Mouse (Mus musculus) v-Abl transformed pro-B cells (cell line): Measurements from ENCODE around the gene Nacc2.

Experiments used
- in situ Hi-C, 2 experiments: fragments of 400-800 bp; cut with MboI; formaldehyde crosslinking; loops; one replicate each; pipeline ENCODE4 v1.15.1; 2025; ENCODE audit not compliant: unreplicated experiment in 2 of 2

Gene Nacc2

DNA sequence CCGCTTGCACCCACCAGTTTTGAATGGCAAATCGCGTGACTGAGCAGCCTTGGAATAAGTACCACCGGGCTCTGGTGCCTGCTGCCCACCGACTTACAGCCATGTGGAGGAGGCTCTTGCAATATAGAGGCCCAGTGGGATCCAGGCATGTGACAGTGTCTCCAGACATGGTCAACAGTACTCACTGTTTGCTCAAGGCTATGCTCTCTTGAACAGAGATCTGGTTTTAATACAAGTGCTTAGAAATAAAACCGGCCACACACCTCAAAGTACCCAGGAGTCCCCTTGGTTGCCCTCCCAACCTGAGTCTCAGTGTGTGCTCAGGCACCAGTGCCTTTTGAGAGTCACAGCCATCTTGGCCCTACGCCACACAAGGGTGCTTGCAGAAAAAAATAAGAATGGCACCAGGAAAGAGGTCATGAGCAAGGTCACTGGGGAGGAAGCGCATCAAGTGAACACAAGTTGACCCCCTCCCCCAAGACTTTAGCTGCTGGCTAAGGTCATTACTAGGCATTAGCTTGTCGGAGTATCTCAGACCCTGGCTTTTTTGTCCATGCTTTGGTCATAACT, at the start of gene Nacc2:
Nacc2 (minus strand) TSS at position 142 of the 570 bp plus-strand sequence.
- in situ Hi-C loops = no loop called here

DNA sequence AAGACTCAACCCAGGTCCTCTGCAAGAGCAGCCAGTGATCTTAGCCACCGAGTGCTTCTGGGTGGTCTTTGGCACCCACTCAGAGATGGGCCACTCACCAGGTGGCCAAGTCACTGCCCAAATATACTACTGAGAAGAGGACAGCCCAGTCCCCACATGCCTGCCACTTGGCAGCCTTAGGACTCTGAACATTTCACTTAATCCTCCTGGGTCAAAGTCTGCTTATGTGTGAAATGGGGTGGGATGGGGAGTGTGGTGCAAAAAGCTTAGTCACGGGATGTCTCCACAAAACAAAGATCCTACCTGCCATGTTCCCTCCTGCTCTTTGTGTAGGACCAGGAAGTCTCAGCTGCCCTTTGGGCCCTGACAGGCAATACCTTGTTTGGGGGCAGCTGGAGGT, 49.1 kb upstream of the Nacc2 start:
- in situ Hi-C loops = loop anchor here in 1 of 2 experiments (10.0 kb wide), 1 partner anchor 103 kb away; no protein-coding TSS in a partner anchor

DNA sequence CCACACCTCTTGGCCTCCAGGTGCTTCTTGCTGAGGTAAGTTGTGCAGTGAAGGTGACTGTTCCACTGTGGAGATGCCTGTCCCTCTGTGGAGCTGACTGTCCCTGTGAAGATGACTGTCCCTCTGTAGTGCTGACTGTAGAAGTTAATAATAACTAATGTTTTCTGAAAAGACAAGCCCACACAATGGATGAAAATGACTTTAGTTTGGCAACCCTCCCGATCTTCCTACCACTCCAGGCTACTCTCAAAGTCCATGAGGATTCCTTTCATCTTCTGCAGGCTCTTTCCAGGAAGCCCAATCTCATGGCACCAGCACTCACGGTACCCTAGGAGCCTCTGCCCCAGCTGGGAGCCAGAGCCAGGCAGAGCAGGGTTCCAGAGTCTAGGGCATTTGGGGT, 47.4 kb upstream of the Nacc2 start:
- in situ Hi-C loops = loop anchor here in 1 of 2 experiments (10.0 kb wide), 1 partner anchor 104 kb away; no protein-coding TSS in a partner anchor

DNA sequence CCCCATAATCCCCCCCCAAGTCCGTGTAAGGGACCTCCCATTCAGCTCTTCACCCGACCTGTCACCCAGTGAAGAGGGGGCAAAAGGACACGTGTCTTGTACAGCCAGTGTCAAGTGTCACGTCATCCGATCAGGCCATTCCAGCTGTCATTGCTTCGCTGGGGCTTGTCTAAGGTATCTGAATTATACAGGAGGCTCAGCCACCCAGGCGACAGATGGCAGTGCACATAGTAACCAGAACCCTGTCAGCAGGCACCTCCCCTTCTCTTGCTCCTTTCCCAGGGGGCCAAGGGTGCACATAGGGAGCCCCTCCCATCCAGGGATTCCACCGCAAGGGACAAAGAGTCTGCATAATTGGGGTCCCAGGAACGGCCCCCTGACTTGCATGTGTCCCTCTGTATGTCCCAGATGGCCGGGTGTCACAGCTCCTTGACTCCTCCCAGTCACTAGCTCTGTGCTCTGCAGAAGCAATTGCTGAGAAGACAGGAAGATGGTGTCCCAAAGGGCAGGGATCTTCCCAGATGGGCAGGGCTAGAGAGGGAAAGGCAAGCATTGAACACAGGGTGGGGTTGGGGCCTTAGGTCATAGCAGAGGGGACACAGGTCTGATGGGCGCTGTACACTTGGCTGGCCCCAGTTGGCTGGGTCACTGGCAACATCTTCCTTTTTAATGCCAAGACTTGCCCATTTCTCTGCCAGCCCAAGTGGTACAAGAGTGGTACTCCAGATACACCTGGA, 46.0 kb upstream of the Nacc2 start:
- in situ Hi-C loops = no loop called here

DNA sequence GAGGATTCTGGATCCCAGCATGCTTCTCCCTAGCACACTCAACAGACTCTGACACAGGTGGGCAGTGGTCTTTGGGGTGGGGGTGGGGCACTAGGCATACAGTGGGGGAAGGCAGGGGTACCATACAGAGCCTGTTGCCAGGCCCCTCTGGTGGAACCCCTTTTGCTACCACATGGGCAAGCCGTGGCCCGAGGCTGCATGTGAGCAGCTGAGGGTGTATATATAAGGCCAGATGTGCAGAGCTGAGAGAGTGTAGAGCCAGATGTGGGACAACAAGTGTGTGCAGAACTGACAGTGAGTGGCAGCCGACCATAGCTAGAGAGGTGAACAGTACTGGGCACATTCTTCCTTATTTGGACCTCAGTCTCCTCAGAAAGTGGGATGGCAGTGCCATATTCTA, 43.9 kb upstream of the Nacc2 start:
- in situ Hi-C loops = no loop called here

DNA sequence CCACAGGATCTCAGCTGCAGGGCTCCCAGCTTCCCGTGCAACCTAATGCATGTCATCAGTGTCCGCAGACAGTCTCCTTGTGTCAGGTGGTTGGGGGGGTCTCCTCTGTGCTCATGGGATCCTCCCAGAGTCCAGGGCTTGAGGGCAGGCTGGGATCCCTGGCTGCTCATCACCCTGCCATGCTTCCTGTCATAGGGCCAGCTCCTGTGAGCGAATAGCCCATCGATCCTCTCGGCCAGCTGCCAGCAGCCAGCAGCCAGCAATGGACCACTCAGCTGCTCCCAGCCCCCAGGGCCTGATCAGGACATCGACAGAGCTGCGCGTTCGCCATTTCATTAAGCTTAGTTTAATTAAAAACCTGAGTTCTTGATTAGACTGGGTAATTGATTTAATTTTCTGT, 35.0 kb upstream of the Nacc2 start:
- in situ Hi-C loops = loop anchor here (10.0 kb wide), 2 partner anchors 287 to 407 kb away; partner anchors contain the start of gene Sec16a (in 2 of the 2)

DNA sequence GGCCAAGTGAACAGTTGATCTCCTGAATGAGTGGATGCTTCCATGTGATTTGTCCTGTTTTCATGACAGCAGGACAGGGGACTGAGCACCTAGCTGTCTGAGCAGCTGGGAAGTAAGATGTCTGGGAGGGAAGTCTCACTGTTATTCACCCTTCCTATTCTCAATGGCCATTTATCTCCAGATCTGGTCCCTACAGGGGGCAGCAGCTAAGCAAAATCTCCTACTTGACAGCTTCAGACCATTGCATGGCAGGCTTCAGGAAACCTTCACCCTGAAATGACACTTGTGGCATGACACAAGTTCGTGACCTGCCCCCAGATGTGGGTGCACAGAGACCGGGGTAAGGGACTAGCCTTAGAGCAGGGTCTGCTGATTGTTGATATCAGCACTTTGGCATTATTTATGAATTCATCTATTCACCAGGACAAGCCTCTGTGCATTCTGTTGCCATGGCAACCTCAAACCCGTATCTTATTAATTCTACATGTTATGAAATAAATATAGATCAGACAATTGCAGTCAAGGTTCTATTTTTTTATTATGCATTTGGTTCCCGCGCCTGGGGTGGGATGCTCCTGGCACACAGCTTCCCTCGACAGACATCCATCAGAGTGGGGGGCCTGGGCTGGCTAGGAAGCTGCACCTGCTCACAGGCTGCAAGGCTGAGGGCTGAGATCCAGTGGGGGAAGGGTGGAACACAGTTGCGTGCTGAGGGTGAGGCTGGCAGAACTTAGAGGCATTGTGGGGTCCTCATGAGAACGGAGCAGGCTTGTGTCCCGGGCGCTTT, 33.4 kb upstream of the Nacc2 start:
- in situ Hi-C loops = loop anchor here (10.0 kb wide), 2 partner anchors 288 to 408 kb away; partner anchors contain the start of gene Sec16a (in 2 of the 2)

DNA sequence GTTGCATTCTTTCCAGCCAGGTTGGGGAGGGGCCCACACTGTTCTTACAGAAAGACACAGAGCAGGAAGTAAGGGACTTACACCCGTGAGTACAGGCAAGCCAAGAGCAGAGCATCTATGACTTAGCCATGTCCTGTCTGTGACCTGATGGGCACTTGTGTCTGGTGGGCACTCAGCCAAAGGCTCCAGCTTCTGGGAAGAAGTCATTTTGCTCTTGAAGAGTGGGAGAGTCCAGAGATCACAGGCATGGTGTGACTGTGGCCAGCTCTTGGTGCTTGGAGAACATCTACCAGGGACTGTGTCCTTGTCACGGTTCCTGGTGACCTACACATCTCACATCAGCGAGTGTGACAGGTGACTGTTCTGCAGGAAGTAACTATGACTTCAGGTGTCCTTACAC, 32.7 kb upstream of the Nacc2 start:
- in situ Hi-C loops = loop anchor here (10.0 kb wide), 2 partner anchors 289 to 409 kb away; partner anchors contain the start of gene Sec16a (in 2 of the 2)

DNA sequence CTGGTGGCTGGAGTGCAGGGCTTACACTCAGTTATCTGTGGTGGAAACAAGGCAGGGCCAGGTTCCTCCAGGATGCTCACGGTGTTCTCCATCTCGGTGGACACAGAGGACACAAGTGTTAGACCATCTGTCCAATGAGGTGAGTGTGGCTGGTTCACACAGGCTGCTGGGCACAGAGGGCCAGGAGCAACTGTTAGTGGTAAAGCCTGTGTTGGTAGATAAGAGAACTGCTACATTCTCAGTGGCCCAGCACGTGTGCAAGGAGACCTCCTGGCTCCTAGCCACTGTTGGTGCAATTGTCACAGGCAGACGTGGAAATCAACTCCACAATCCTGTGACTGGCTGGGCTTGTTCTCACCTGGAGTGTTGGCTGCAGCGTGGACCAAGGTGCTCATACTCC, 31.6 kb upstream of the Nacc2 start:
- in situ Hi-C loops = loop anchor here (5.0 to 10.0 kb wide), 3 partner anchors 290 to 418 kb away; partner anchors contain the start of gene Sec16a (in 2 of the 2)

DNA sequence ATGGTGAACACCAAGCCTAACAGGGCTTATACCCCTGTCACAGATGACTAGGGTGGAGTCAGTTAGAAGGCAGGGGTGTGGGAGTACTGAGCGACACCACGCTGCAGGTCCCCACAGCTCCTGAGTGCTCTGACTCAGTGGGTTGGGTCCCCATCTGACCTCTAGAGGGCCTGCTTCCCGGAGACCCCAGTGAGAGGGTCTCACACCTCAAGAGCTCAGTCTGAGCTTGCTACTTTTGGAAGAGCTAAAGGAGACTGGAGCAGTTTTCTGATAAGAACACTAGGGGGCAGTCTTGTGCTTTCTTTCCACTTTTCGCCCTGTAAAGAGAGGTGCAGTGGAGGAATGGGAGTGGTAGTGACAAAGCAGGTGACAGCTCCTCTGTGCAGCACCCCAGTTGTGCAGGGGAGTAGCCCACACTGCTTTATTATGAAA, 30.9 kb upstream of the Nacc2 start:
- in situ Hi-C loops = loop anchor here (5.0 to 10.0 kb wide), 3 partner anchors 291 to 418 kb away; partner anchors contain the start of gene Sec16a (in 2 of the 2)

DNA sequence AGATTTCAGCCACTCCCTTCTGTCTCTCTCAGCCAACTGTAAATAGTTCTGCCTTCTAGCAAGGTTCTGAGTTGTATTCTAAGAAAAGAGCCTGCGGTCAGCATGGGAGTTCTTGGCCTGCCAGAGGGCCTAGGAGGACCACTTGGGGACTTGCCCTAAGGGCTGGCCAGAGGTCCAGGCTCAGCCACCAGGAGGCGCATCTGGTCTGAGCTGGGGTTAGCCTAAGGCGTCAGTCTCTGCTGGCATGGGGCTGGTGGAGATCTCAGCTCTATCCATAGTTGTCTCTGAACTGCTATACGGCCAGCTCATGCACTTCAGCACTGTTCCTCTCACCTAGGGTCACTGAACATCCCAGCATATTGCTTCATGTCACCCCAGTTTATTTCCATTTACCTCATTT, 30.3 kb upstream of the Nacc2 start:
- in situ Hi-C loops = loop anchor here (5.0 to 10.0 kb wide), 3 partner anchors 292 to 419 kb away; partner anchors contain the start of gene Sec16a (in 2 of the 2)

DNA sequence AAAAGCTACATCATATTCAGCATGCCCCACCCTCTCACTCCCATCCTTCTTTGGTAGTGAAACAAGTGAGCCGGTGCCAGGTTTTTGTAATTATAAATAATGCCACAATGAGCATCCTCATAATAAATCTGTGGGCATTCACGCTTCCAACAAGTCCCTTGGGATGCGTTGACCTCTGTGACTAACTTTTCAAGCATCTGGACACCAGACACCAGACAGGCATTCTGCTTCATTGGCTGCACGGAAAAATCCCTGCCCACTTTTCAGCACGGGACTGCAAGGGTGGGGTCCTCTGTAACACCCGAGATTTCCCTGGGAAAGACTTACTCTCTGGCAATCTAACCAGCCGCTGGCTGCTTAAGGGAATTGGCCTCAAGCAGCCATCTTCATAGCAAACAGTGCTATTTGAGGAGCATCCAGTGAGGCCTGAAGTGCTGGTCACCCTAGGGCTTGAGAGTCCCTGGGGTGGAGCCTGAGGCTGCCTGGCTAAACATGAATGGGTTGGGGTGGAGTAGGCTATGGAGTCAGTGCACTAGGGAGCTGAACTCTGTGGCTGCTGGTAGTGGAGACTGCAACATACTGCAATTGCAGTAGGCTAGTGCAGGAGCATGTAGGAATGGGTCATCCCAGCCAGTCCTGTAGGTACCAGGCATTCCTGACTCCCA, 24.8 kb upstream of the Nacc2 start:
- in situ Hi-C loops = loop anchor here (10.0 kb wide), 3 partner anchors 123 to 303 kb away; partner anchors contain the start of genes Sohlh1 (in 1 of the 2) and Ubac1 (in 1 of the 2)

DNA sequence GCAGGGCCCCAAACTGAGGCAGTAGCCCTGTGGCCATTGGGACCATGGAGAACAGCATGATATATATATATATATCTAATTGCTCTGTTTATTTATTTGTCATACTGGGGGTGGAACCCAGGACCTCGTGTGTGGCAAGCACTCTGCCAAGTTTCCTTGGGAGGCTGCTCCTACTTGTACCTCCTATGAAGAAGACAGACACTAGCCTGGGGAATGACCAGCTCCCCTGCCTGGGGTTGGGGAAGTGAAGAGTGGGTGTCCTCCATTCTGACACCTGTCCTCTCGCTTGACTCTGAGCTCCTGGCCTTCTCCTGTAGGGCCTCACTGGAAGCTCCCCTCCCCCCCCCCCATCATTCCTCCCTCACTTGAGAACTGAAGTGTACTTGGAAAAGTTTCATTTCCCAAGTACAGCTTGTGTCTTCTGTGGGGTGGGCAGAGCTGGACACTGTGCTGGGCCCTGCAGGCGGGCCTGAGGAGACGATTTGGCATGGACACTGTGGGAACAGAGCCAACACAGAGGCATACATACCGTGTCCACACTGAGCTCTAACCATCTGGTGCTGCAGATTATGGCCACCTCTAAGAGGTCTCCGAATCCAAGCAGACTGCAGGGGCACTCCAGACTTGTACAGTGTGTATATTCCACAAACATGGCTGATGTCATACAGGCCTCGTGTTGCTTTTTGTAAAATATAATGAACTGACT, 23.5 kb upstream of the Nacc2 start:
- in situ Hi-C loops = loop anchor here (10.0 kb wide), 3 partner anchors 122 to 302 kb away; partner anchors contain the start of genes Sohlh1 (in 1 of the 2) and Ubac1 (in 1 of the 2)

DNA sequence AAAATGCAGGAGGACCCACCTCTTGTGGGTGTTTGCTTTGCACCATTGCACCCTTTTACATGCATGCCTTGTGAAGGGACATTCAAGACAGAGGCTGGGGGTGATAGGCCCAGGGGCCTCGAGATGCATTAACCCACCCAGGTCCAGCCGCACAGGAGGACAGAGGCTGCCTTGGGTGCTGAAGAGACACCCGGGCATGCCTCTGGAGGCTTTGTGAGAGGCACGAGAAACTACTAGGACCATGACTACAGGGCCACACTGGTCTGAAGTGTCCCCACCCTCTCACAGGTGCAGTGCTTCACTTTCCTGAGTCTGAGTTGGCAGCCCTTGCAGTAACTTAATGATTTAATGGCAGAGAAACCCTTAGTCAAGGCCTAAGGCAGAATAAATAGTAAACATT, 22.1 kb upstream of the Nacc2 start:
- in situ Hi-C loops = loop anchor here (10.0 kb wide), 3 partner anchors 120 to 300 kb away; partner anchors contain the start of genes Sohlh1 (in 1 of the 2) and Ubac1 (in 1 of the 2)

DNA sequence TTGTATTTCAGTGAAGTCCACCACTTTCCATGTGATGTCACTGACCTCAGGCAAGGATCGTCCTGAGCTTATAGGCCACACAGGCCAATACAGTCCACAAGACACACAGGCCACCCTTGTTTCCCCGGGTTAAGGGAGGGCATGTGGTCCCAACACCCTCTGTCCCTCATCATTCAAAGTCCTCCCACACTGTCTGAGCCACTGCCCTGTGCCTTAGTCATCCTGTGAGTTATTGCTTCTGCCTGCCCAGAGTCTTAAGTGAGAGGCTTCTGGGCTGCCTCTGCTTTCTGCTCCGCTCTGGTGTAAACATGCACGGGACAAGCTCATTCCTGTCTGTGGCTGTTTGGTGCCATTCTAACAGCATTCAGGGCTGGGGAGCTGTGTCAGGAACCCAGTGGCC, 21.3 kb upstream of the Nacc2 start:
- in situ Hi-C loops = loop anchor here (5.0 to 10.0 kb wide), 6 partner anchors 87 to 307 kb away; partner anchors contain the start of genes Sohlh1 (in 1 of the 2) and Ubac1 (in 1 of the 2)

DNA sequence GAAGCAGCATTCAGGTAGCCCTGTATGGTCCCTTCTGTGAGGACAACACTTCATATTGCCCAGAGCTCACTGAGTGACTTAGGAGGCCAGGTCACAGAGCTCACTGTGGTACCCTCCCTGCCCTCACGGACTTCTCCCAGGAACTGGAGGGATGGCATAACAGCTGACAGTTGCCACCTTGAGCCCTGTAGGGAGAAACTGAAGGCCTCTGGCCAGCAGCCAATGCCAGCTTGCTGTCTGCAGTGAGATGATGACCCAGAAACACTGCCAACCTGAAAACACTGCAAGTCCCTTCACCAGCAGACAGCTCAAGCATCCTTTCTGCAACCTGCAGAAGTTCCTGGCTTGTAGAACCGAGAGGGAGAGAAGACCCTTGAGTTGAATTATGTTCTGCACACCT, 20.5 kb upstream of the Nacc2 start:
- in situ Hi-C loops = loop anchor here (5.0 to 10.0 kb wide), 6 partner anchors 86 to 306 kb away; partner anchors contain the start of genes Sohlh1 (in 1 of the 2) and Ubac1 (in 1 of the 2)

DNA sequence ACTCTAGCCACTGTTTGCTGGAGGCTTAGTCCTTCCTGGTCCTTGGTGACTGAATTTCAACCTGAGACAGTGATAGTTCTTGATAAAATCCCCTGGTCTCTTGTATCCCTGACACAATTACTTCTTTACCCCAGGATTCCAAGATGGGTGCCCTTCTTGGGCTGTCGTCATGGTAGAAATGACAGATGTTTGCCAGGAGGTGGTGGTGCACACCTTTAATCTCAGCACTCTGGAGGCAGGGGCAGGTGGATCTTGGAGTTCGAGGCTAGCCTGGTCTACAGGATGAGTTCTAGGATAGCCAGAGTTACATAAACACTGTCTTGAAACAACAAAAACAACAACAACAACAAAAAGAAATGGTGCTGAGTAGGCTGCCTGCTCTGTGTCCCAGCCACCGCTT, 20.0 kb upstream of the Nacc2 start:
- in situ Hi-C loops = loop anchor here (5.0 to 10.0 kb wide), 6 partner anchors 86 to 306 kb away; partner anchors contain the start of genes Sohlh1 (in 1 of the 2) and Ubac1 (in 1 of the 2)

DNA sequence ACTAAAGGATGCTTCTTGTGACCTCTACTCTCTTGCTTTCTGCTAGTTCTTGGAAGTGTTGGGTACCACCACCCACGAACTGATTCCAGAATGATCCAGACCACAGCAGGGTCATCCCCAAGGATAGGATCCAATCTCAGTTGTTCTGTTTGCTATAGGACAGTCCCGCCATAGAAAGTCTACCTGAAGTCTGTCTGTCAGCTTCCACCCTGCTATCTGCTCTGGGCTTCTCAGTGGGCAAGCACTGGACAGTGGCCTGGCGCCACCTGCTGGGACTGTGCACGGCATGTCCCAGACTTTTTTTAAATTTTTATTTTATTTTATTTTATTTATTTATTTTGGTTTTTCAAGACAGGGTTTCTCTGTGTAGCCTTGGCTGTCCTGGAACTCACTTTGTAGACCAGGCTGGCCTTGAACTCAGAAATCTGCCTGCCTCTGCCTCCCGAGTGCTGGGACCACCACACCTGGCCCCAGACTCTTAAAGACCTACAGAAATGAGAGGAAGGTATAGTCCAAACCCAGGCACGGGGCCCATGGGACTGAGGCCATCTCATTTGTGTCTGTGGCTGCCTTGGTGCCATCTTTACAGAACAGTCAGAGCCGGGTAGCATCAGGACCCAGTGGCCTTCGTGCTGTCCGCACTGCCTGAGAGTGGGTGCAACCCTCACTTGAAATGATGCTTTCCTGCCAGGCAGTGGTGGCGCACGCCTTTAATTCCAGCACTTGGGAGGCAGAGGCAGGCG, 19.0 kb upstream of the Nacc2 start:
- in situ Hi-C loops = loop anchor here (5.0 to 10.0 kb wide), 6 partner anchors 85 to 305 kb away; partner anchors contain the start of genes Sohlh1 (in 1 of the 2) and Ubac1 (in 1 of the 2)
